8 mouse cellular contexts compared by ENCODE assay signal in the genomic region with DNA sequence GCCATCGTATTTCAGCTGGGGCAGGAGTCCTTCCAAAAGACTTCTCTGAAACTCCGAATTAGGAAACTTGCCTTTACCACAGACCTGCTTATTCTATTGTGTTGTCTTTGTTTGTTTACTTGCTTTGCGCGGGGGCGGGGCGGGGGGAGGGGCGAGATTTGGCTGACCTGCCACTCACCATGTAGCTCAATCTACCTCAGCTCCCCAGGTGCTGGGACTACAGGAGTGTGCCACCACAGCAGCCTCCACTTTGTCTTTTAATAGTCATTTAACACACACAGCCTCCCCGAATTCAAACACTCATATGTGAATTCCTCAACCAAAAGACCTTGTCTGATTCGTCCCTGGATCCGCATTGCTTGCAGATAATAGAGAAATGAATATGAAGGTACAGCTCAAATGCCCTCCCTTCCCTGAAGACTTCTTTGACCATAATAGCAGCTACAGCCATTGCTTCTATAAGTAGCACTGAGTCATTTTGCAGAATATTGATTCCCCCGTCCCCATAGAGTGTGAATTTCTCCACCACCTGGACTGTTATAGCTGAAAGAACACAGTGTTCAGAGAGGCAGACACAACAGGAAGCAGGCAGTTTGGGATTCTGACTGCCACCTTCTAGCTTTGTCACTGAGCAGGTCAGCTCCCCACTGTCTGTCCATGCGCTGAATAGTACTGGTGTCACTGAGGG. TPM values are rescaled to one million over a fixed set of nuclear protein-coding genes. Genes with fewer than 3 reads are reported as not detected.
A peak's percentile ranks its signal among the peaks of the same experiment; 100 is the strongest.
DNase-seq lines count a peak whose midpoint lies in the region; ATAC-seq and TF ChIP-seq lines count a peak whose summit lies in the region.

No protein-coding gene starts in this region.

- H3K9me3 ChIP-seq in heart, embryonic 10.5 days, result no peaks in the 10 kb centered on the region
- H3K9me3 ChIP-seq in limb, embryonic 14.5 days (ENCODE audit: control insufficient read depth, low read length), result no peaks in the 10 kb centered on the region

- TF ChIP-seq CTCF in thymus, adult 2 months (IDR thresholded peaks at IDR 0.05; ENCODE audit: borderline replicate concordance, control insufficient read depth, extremely low read depth, insufficient read depth, low read length, poor library complexity), result no peak

- no peaks in the 10 kb centered on the region for H3K27me3 ChIP-seq in heart, embryonic 10.5 days (ENCODE audit: insufficient read depth, poor library complexity, severe bottlenecking)
- H3K27me3 ChIP-seq in thymus, adult 2 months (ENCODE audit: control insufficient read depth, insufficient read depth, low read length), result no peaks in the 10 kb centered on the region
- no peaks in the 10 kb centered on the region for H3K27me3 ChIP-seq in limb, embryonic 14.5 days (ENCODE audit: control insufficient read depth, insufficient read depth, low read length)

- H3K4me2 ChIP-seq in limb, embryonic 14.5 days (replicated peaks; ENCODE audit: low read depth, low read length, severe bottlenecking), result peak overlapping the region; percentile 75

- H3K9ac ChIP-seq in limb, embryonic 14.5 days (ENCODE audit: low read depth, low read length, severe bottlenecking), result peak overlapping the region; percentile 12

- H3K4me3 ChIP-seq in heart, embryonic 10.5 days, result peak overlapping the region; percentile 90
- H3K4me3 ChIP-seq in thymus, adult 2 months (ENCODE audit: control insufficient read depth, insufficient read depth, low read length), result no peak overlapping the region
- peak overlapping the region; percentile 99 for H3K4me3 ChIP-seq in limb, embryonic 14.5 days (replicated peaks; ENCODE audit: low read length)

- no peak for TF ChIP-seq POLR2A in thymus, adult 2 months (IDR thresholded peaks at IDR 0.05; ENCODE audit: control insufficient read depth, extremely low read depth, insufficient read depth, low read length, poor library complexity)
- TF ChIP-seq POLR2A in limb, embryonic 14.5 days (IDR thresholded peaks at IDR 0.05; ENCODE audit: borderline replicate concordance, extremely low read depth, insufficient read depth, insufficient read length), result no peak

- no peaks in the 10 kb centered on the region for H3K36me3 ChIP-seq in heart, embryonic 10.5 days
- no peaks in the 10 kb centered on the region for H3K36me3 ChIP-seq in thymus, adult 2 months (ENCODE audit: control insufficient read depth, insufficient read depth, low read length)
- H3K36me3 ChIP-seq in limb, embryonic 14.5 days (ENCODE audit: control insufficient read depth, insufficient read depth, low read length), result no peaks in the 10 kb centered on the region

- 34% methylated on average over 12 of the region's 12 CpGs for WGBS in heart, embryonic 10.5 days
- WGBS in thymus, adult 2 months, result 37% methylated on average over 12 of the region's 12 CpGs
- WGBS in limb, embryonic 14.5 days, result 35% methylated on average over 12 of the region's 12 CpGs

- H3K27ac ChIP-seq in heart, embryonic 10.5 days, result peak overlapping the region; percentile 69; the same call in 1 of the 2 replicates
- peak overlapping the region; percentile 50; the same call in 1 of the 2 replicates for H3K27ac ChIP-seq in thymus, adult 2 months (ENCODE audit: control insufficient read depth, insufficient read depth, low read length)
- H3K27ac ChIP-seq in limb, embryonic 14.5 days (replicated peaks; ENCODE audit: low read depth, low read length), result no peak overlapping the region

- no peak for DNase-seq in heart, embryonic 10.5 days (ENCODE audit: low spot score)
- no peak for DNase-seq in heart, postnatal 25 days (ENCODE audit: low spot score)
- DNase-seq in thymus, adult 2 months, result no peak
- no peak for DNase-seq in thymus, postnatal 0 days (ENCODE audit: low spot score)
- DNase-seq in limb, embryonic 14.5 days (ENCODE audit: low spot score), result no peak
- DNase-seq in thymus, postnatal 36 days, result no peak
- DNase-seq in layer of hippocampus, postnatal 25 days (ENCODE audit: extremely low spot score in 1 of 2, low spot score in 1 of 2), result no peak
- DNase-seq in frontal cortex, postnatal 25 days (ENCODE audit: low spot score in 2 of 2), result no peak

- H3K4me1 ChIP-seq in heart, embryonic 10.5 days, result peaks cover 45% of the 10 kb centered on the region
- H3K4me1 ChIP-seq in thymus, adult 2 months (replicated peaks; ENCODE audit: control insufficient read depth, insufficient read depth, low read length), result peaks cover 24% of the 10 kb centered on the region
- H3K4me1 ChIP-seq in limb, embryonic 14.5 days (ENCODE audit: control insufficient read depth, insufficient read depth, low read length), result peaks cover 12% of the 10 kb centered on the region

- ATAC-seq in limb, embryonic 14.5 days (ENCODE audit: low FRiP score, low read depth), result no peak

- intact Hi-C loops in heart, postnatal 25 days (cut with DNase I), result no loop called here

RNA-seq across cellular contexts. Expression of gene Uvrag, which starts 1.1 kb away (rescaled TPM):
- 15.2 and 17.0 TPM in 2 replicates for polyA plus RNA-seq in heart, embryonic 10.5 days (2016; fragmentation: Nextera tagmentation; extraction: Ambion mirVana)
- 10 to 100 TPM; 24.9 to 26.3 TPM for total RNA-seq in heart, postnatal 25 days (2021)
- polyA plus RNA-seq in thymus, adult 2 months (2012; rRNA removed), result 74.6 and 144 TPM in 2 replicates
- 25.8 and 30.9 TPM in 2 replicates for polyA plus RNA-seq in thymus, postnatal 0 days (2015; fragmentation: Nextera tagmentation; extraction: Ambion mirVana)
- 9.1 and 9.8 TPM in 2 replicates for polyA plus RNA-seq in limb, embryonic 14.5 days (2012; rRNA removed)
- 16.2 and 19.4 TPM in 2 replicates for polyA plus RNA-seq in limb, embryonic 14.5 days (2014; fragmentation: Nextera tagmentation; extraction: Ambion mirVana)
- 10 to 100 TPM; 38.6 to 43.1 TPM for total RNA-seq in layer of hippocampus, postnatal 25 days (2021)

RNA-seq across cellular contexts. Expression of gene Dgat2, which starts 40.5 kb away (rescaled TPM):
- polyA plus RNA-seq in heart, embryonic 10.5 days (2016; fragmentation: Nextera tagmentation; extraction: Ambion mirVana), result 12.5 and 24.3 TPM in 2 replicates
- 100 to 1,000 TPM; 272 to 339 TPM for total RNA-seq in heart, postnatal 25 days (2021)
- 122 and 130 TPM in 2 replicates for polyA plus RNA-seq in thymus, adult 2 months (2012; rRNA removed)
- 6.6 and 7.2 TPM in 2 replicates for polyA plus RNA-seq in thymus, postnatal 0 days (2015; fragmentation: Nextera tagmentation; extraction: Ambion mirVana)
- 23.0 and 23.5 TPM in 2 replicates for polyA plus RNA-seq in limb, embryonic 14.5 days (2012; rRNA removed)
- polyA plus RNA-seq in limb, embryonic 14.5 days (2014; fragmentation: Nextera tagmentation; extraction: Ambion mirVana), result 34.8 and 42.3 TPM in 2 replicates
- total RNA-seq in layer of hippocampus, postnatal 25 days (2021), result 100 to 1,000 TPM; 100 to 121 TPM
